Mouse (Mus musculus): Measurements from ENCODE around the gene Tmem178b. TPM values are rescaled to one million over a fixed set of nuclear protein-coding genes. Genes with fewer than 3 reads are reported as not detected.

The Tmem178b gene
- polyA plus RNA-seq, 1 experiment from 2014 or later = 7.1 TPM

GRCm38 (mm10) chr6:40076089-40076488 is 203.0 kb downstream of the Tmem178b start:
- 30% methylated on average over 1 of the region's 1 CpGs for WGBS
- no peak overlapping the region for H3K4me3 ChIP-seq (ENCODE audit: low read depth, low read length)
- no peaks in the 10 kb centered on the region for H3K4me1 ChIP-seq (ENCODE audit: control insufficient read depth, insufficient read depth, low read length)
- H3K4me2 ChIP-seq = no peak overlapping the region
- no peaks in the 10 kb centered on the region for H3K36me3 ChIP-seq (ENCODE audit: control insufficient read depth, insufficient read depth, low read length)
- H3K27me3 ChIP-seq (ENCODE audit: control insufficient read depth, insufficient read depth, low read length) = no peaks in the 10 kb centered on the region
- no peak overlapping the region for H3K27ac ChIP-seq (ENCODE audit: low read depth, low read length)
- H3K9me3 ChIP-seq (ENCODE audit: control insufficient read depth, low read length) = no peaks in the 10 kb centered on the region
- no peak overlapping the region for H3K9ac ChIP-seq (ENCODE audit: low read length)
- DNase-seq (ENCODE audit: low spot score, missing footprints) (no peak), ATAC-seq (ENCODE audit: low FRiP score) (no peak)

GRCm38 (mm10) chr6:40076670-40077313 is 203.7 kb downstream of the Tmem178b start:
- no peaks in the 10 kb centered on the region for H3K36me3 ChIP-seq (ENCODE audit: control insufficient read depth, insufficient read depth, low read length)
- H3K27me3 ChIP-seq (ENCODE audit: control insufficient read depth, insufficient read depth, low read length) = no peaks in the 10 kb centered on the region
- no peak overlapping the region for H3K4me3 ChIP-seq (ENCODE audit: low read depth, low read length)
- H3K9ac ChIP-seq (ENCODE audit: low read length) = no peak overlapping the region
- H3K27ac ChIP-seq (ENCODE audit: low read depth, low read length) = no peak overlapping the region
- H3K9me3 ChIP-seq (ENCODE audit: control insufficient read depth, low read length) = no peaks in the 10 kb centered on the region
- WGBS = 87% methylated on average over 5 of the region's 5 CpGs
- H3K4me2 ChIP-seq = no peak overlapping the region
- DNase-seq (ENCODE audit: low spot score, missing footprints) = no peak
- no peaks in the 10 kb centered on the region for H3K4me1 ChIP-seq (ENCODE audit: control insufficient read depth, insufficient read depth, low read length)
- ATAC-seq (ENCODE audit: low FRiP score) = no peak

GRCm38 (mm10) chr6:40078353-40078752 is 205.3 kb downstream of the Tmem178b start:
- ATAC-seq (ENCODE audit: low FRiP score) = no peak
- no peak overlapping the region for H3K4me3 ChIP-seq (ENCODE audit: low read depth, low read length)
- no peak overlapping the region for H3K9ac ChIP-seq (ENCODE audit: low read length)
- H3K4me1 ChIP-seq (ENCODE audit: control insufficient read depth, insufficient read depth, low read length) = no peaks in the 10 kb centered on the region
- no peaks in the 10 kb centered on the region for H3K27me3 ChIP-seq (ENCODE audit: control insufficient read depth, insufficient read depth, low read length)
- H3K27ac ChIP-seq (ENCODE audit: low read depth, low read length) = no peak overlapping the region
- DNase-seq (ENCODE audit: low spot score, missing footprints) = no peak
- 87% methylated on average over 3 of the region's 3 CpGs for WGBS
- H3K4me2 ChIP-seq = no peak overlapping the region
- H3K9me3 ChIP-seq (ENCODE audit: control insufficient read depth, low read length) = no peaks in the 10 kb centered on the region
- no peaks in the 10 kb centered on the region for H3K36me3 ChIP-seq (ENCODE audit: control insufficient read depth, insufficient read depth, low read length)

GRCm38 (mm10) chr6:40083726-40084125 is 210.7 kb downstream of the Tmem178b start:
- 80% methylated on average over 3 of the region's 3 CpGs for WGBS
- Histone ChIP-seq H3K4me2 (no peak overlapping the region), H3K4me3 (ENCODE audit: low read depth, low read length) (no peak overlapping the region), H3K9ac (ENCODE audit: low read length) (no peak overlapping the region), H3K4me1 (ENCODE audit: control insufficient read depth, insufficient read depth, low read length) (no peaks in the 10 kb centered on the region), H3K27ac (ENCODE audit: low read depth, low read length) (no peak overlapping the region), H3K9me3 (ENCODE audit: control insufficient read depth, low read length) (no peaks in the 10 kb centered on the region), H3K27me3 (ENCODE audit: control insufficient read depth, insufficient read depth, low read length) (no peaks in the 10 kb centered on the region), H3K36me3 (ENCODE audit: control insufficient read depth, insufficient read depth, low read length) (no peaks in the 10 kb centered on the region)
- DNase-seq (ENCODE audit: low spot score, missing footprints) (no peak), ATAC-seq (ENCODE audit: low FRiP score) (no peak)

- Histone ChIP-seq H3K36me3 (ENCODE audit: control insufficient read depth, insufficient read depth, low read length) (no peaks in the 10 kb centered on the region), H3K4me2 (no peak overlapping the region), H3K9me3 (ENCODE audit: control insufficient read depth, low read length) (no peaks in the 10 kb centered on the region), H3K9ac (ENCODE audit: low read length) (no peak overlapping the region), H3K4me3 (ENCODE audit: low read depth, low read length) (no peak overlapping the region), H3K27ac (ENCODE audit: low read depth, low read length) (no peak overlapping the region), H3K4me1 (ENCODE audit: control insufficient read depth, insufficient read depth, low read length) (peaks cover 5% of the 10 kb centered on the region; the same call in 1 of the 2 replicates), H3K27me3 (ENCODE audit: control insufficient read depth, insufficient read depth, low read length) (no peaks in the 10 kb centered on the region)
- no peak for DNase-seq (ENCODE audit: low spot score, missing footprints)
- ATAC-seq (ENCODE audit: low FRiP score) = no peak
- WGBS = 25% methylated on average over 5 of the region's 5 CpGs
Observed at GRCm38 (mm10) chr6:40091250-40091651, 218.2 kb downstream of the Tmem178b start.

GRCm38 (mm10) chr6:40098498-40098897 is 225.4 kb downstream of the Tmem178b start:
- Histone ChIP-seq H3K4me1 (ENCODE audit: control insufficient read depth, insufficient read depth, low read length) (peaks cover 3% of the 10 kb centered on the region), H3K9ac (ENCODE audit: low read length) (no peak overlapping the region), H3K27me3 (ENCODE audit: control insufficient read depth, insufficient read depth, low read length) (no peaks in the 10 kb centered on the region), H3K27ac (ENCODE audit: low read depth, low read length) (no peak overlapping the region), H3K4me3 (ENCODE audit: low read depth, low read length) (no peak overlapping the region), H3K36me3 (ENCODE audit: control insufficient read depth, insufficient read depth, low read length) (no peaks in the 10 kb centered on the region), H3K9me3 (ENCODE audit: control insufficient read depth, low read length) (no peaks in the 10 kb centered on the region), H3K4me2 (no peak overlapping the region)
- DNase-seq (ENCODE audit: low spot score, missing footprints) = no peak
- 87% methylated on average over 2 of the region's 2 CpGs for WGBS
- no peak for ATAC-seq (ENCODE audit: low FRiP score)

- peak; percentile 28 for DNase-seq (ENCODE audit: low spot score, missing footprints)
- H3K36me3 ChIP-seq (ENCODE audit: control insufficient read depth, insufficient read depth, low read length) = no peaks in the 10 kb centered on the region
- WGBS = 87% methylated on average over 4 of the region's 4 CpGs
- no peak overlapping the region for H3K27ac ChIP-seq (ENCODE audit: low read depth, low read length)
- H3K4me1 ChIP-seq (ENCODE audit: control insufficient read depth, insufficient read depth, low read length) = peaks cover 3% of the 10 kb centered on the region
- H3K27me3 ChIP-seq (ENCODE audit: control insufficient read depth, insufficient read depth, low read length) = no peaks in the 10 kb centered on the region
- no peak overlapping the region for H3K9ac ChIP-seq (ENCODE audit: low read length)
- no peak overlapping the region for H3K4me3 ChIP-seq (ENCODE audit: low read depth, low read length)
- no peak for ATAC-seq (ENCODE audit: low FRiP score)
- no peak overlapping the region for H3K4me2 ChIP-seq
- H3K9me3 ChIP-seq (ENCODE audit: control insufficient read depth, low read length) = no peaks in the 10 kb centered on the region
Observed at GRCm38 (mm10) chr6:40101785-40102184, 228.7 kb downstream of the Tmem178b start.

GRCm38 (mm10) chr6:40102863-40103262 is 229.8 kb downstream of the Tmem178b start:
- Histone ChIP-seq H3K9me3 (ENCODE audit: control insufficient read depth, low read length) (no peaks in the 10 kb centered on the region), H3K9ac (ENCODE audit: low read length) (no peak overlapping the region), H3K27me3 (ENCODE audit: control insufficient read depth, insufficient read depth, low read length) (no peaks in the 10 kb centered on the region), H3K36me3 (ENCODE audit: control insufficient read depth, insufficient read depth, low read length) (no peaks in the 10 kb centered on the region), H3K4me1 (ENCODE audit: control insufficient read depth, insufficient read depth, low read length) (peaks cover 3% of the 10 kb centered on the region), H3K4me3 (ENCODE audit: low read depth, low read length) (no peak overlapping the region), H3K27ac (ENCODE audit: low read depth, low read length) (no peak overlapping the region), H3K4me2 (no peak overlapping the region)
- 43% methylated on average over 4 of the region's 4 CpGs for WGBS
- peak; percentile 51 for DNase-seq (ENCODE audit: low spot score, missing footprints)
- ATAC-seq (ENCODE audit: low FRiP score) = no peak

- no peak overlapping the region for H3K4me2 ChIP-seq
- H3K27me3 ChIP-seq (ENCODE audit: control insufficient read depth, insufficient read depth, low read length) = no peaks in the 10 kb centered on the region
- H3K4me3 ChIP-seq (ENCODE audit: low read depth, low read length) = no peak overlapping the region
- ATAC-seq (ENCODE audit: low FRiP score) (no peak), DNase-seq (ENCODE audit: low spot score, missing footprints) (no peak)
- H3K9ac ChIP-seq (ENCODE audit: low read length) = no peak overlapping the region
- H3K36me3 ChIP-seq (ENCODE audit: control insufficient read depth, insufficient read depth, low read length) = no peaks in the 10 kb centered on the region
- no peak overlapping the region for H3K27ac ChIP-seq (ENCODE audit: low read depth, low read length)
- 83% methylated on average over 5 of the region's 5 CpGs for WGBS
- peaks cover 3% of the 10 kb centered on the region; the same call in 1 of the 2 replicates for H3K4me1 ChIP-seq (ENCODE audit: control insufficient read depth, insufficient read depth, low read length)
- no peaks in the 10 kb centered on the region for H3K9me3 ChIP-seq (ENCODE audit: control insufficient read depth, low read length)
Observed at GRCm38 (mm10) chr6:40110029-40110428, 237.0 kb downstream of the Tmem178b start.
